Mouse (Mus musculus): Measurements from ENCODE around the gene Bmp7.

Bmp7 gene

GRCm38 (mm10) chr2:172949051-172949450 lies 8.9 kb upstream of the Bmp7 start:
- no peak for DNase-seq (ENCODE audit: low spot score in 2 of 2)

GRCm38 (mm10) chr2:172940799-172941163 lies 660 bp upstream of the Bmp7 start:
- DNase-seq (ENCODE audit: low spot score in 2 of 2) = no peak

GRCm38 (mm10) chr2:172939639-172940002 lies 500 bp downstream of the Bmp7 start:
- no peak for DNase-seq (ENCODE audit: low spot score in 2 of 2)

- DNase-seq (ENCODE audit: low spot score in 2 of 2) = no peak
These were observed 1.1 kb downstream of the Bmp7 start for GRCm38 (mm10) chr2:172938761-172939638.

GRCm38 (mm10) chr2:172937326-172938190 lies 2.6 kb downstream of the Bmp7 start:
- no peak for DNase-seq (ENCODE audit: low spot score in 2 of 2)

GRCm38 (mm10) chr2:172936844-172937243 lies 3.3 kb downstream of the Bmp7 start:
- no peak for DNase-seq (ENCODE audit: low spot score in 2 of 2)

GRCm38 (mm10) chr2:172935776-172936562 lies 4.2 kb downstream of the Bmp7 start:
- no peak for DNase-seq (ENCODE audit: low spot score in 2 of 2)

GRCm38 (mm10) chr2:172934891-172935740 lies 5.0 kb downstream of the Bmp7 start:
- no peak for DNase-seq (ENCODE audit: low spot score in 2 of 2)

- no peak for DNase-seq (ENCODE audit: low spot score in 2 of 2)
These were observed 5.7 kb downstream of the Bmp7 start for GRCm38 (mm10) chr2:172934420-172934788.

GRCm38 (mm10) chr2:172933631-172934419 lies 6.3 kb downstream of the Bmp7 start:
- no peak for DNase-seq (ENCODE audit: low spot score in 2 of 2)

- DNase-seq (ENCODE audit: low spot score in 2 of 2) = no peak
These were observed 8.8 kb downstream of the Bmp7 start for GRCm38 (mm10) chr2:172931137-172931898.

- DNase-seq (ENCODE audit: low spot score in 2 of 2) = no peak
These were observed 10.2 kb downstream of the Bmp7 start for GRCm38 (mm10) chr2:172929905-172930436.

GRCm38 (mm10) chr2:172927643-172928042 lies 12.5 kb downstream of the Bmp7 start:
- no peak for DNase-seq (ENCODE audit: low spot score in 2 of 2)

GRCm38 (mm10) chr2:172926311-172926710 lies 13.8 kb downstream of the Bmp7 start:
- DNase-seq (ENCODE audit: low spot score in 2 of 2) = no peak

- DNase-seq (ENCODE audit: low spot score in 2 of 2) = no peak
These were observed 15.2 kb downstream of the Bmp7 start for GRCm38 (mm10) chr2:172924961-172925360.

GRCm38 (mm10) chr2:172923198-172923597 lies 16.9 kb downstream of the Bmp7 start:
- no peak for DNase-seq (ENCODE audit: low spot score in 2 of 2)

GRCm38 (mm10) chr2:172922597-172922996 lies 17.5 kb downstream of the Bmp7 start:
- DNase-seq (ENCODE audit: low spot score in 2 of 2) = no peak

GRCm38 (mm10) chr2:172914018-172914417 lies 26.1 kb downstream of the Bmp7 start:
- DNase-seq (ENCODE audit: low spot score in 2 of 2) = no peak

- no peak for DNase-seq (ENCODE audit: low spot score in 2 of 2)
These were observed 28.4 kb downstream of the Bmp7 start for GRCm38 (mm10) chr2:172911715-172912114.

Data from right cerebral cortex, adult 2 months (tissue).